Mouse (Mus musculus) layer of hippocampus, adult 9-11 months (tissue): ENCODE results near the gene Usp2.

ENCODE experiments used
- DNase-seq: peaks from one replicate; pipeline ENCODE4 v3.0.0; 2022

Usp2 gene

GRCm38 (mm10) chr9:44047071-44047470 is 19.8 kb upstream of the Usp2 start:
- DNase-seq: no peak

DNA sequence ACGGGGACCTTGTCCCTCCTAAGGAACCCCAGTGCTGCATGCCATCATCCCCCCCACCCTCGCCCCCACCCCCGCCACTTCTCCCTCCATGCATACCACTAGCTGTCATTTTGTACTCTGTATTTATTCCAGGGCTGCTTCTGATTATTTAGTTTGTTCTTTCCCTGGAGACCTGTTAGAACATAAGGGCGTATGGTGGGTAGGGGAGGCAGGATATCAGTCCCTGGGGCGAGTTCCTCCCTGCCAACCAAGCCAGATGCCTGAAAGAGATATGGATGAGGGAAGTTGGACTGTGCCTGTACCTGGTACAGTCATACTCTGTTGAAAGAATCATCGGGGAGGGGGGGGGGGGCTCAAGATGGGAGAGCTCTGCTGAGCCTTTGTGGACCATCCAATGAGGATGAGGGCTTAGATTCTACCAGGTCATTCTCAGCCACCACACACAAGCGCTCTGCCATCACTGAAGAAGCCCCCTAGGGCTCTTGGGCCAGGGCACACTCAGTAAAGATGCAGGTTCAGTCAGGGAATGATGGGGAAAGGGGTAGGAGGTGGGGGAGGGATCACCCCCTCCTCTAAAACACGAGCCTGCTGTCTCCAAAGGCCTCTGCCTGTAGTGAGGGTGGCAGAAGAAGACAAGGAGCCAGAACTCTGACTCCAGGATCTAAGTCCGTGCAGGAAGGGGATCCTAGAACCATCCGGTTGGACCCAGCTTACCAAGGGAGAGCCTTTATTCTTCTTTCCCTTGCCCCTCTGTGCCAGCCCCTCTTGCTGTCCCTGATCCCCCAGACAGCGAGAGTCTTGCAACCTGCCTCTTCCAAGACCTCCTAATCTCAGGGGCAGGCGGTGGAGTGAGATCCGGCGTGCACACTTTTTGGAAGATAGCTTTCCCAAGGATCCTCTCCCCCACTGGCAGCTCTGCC is 19.0 kb upstream of the Usp2 start:
- DNase-seq: peak; percentile 98

DNA sequence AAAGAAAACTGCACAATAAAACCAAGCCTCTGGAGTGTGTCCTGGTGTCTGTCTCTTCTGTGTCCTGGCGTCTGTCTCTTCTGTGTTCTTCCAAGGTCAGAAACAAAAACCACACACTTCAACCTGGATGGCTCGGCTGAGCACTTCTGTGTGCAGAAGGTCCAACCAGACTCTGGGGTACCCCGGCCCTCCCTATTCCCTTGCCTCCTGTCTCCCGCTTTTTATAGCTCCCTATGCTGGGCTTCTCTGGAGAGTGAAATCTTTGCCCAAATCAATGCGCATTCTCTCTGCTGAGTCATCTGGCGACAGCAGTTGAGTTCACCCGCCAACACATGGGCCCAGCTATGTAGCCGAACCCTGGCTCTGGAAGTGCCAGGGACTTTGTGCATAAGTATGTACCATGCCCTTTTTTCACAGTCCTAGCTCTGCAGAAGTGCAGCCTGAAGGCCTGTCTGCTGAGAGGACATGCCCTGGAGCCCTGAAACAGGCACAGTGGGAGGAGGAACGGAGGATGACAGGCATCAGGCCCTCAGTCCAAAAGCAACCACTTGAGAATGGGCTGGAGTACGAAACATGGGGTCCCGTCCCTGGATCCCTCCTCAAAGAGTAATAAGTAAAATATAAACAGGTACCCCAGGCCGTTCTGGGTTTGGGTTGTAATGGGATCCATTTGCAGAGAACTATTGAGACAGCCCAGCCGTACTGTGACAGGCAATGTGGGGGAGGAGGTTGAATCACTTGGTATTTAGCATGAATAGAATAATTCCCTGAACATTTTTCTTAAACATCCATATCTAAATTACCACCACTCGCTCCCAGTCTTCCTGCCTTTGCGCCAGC is 18.1 kb upstream of the Usp2 start:
- DNase-seq: peak; percentile 100

DNA sequence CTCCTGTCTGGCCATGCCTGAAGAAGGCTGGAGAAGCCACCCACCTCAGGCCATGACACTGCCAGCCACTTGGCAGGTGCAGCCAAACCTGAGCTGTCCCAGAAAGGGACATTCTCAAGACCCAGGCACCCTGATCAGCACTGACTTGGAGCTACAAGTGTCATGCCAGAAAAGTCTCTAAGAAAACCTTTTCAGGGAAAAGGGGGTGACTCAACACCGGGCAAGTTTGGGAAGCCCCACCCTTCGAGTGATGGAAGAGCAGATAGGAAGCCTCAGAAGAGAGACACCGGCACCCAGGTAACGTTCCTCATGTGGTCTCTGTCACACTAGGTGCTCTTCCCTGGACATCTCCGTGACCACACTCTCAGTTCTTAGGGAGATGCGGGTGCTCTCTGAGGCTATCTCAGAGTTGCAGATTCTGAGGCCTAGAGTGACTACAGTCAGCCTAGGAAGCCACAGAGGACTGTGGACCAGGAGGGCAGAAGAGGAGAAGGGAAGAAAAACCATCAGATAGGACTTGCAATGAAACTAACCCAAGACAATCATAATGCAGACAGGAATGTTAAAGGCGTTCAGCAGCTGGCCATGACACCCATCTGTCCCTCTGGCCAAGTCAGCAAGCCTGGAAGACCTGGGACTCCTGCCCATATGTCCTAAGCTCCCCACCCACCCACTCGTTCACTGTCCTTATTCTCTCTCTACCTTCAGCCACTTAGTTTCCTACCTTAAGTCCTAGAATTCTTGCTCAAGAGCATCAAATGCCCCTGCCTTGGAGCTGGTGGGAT is 17.2 kb upstream of the Usp2 start:
- peak; percentile 98 for DNase-seq

DNA sequence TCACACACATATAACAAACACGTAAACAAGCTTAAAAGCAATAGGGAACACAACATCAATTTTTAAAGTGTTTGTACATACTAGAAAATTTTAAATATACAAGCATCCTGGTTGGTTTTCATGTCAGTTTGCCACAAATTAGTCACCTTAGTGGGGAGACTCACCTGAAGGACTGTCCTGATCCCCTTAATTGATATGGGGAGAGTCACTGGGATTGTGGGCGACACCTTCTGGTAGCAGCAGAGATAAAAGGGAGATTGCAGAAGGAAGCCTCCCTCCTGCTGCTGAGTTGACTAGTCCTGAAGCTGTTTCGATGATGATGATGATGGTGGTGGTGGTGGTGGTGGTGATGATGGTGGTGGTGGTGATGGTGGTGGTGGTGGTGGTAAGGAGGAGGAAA is 14.0 kb upstream of the Usp2 start:
- DNase-seq: no peak

- DNase-seq: no peak
Measured at GRCm38 (mm10) chr9:44053936-44054335, 12.9 kb upstream of the Usp2 start.

DNA sequence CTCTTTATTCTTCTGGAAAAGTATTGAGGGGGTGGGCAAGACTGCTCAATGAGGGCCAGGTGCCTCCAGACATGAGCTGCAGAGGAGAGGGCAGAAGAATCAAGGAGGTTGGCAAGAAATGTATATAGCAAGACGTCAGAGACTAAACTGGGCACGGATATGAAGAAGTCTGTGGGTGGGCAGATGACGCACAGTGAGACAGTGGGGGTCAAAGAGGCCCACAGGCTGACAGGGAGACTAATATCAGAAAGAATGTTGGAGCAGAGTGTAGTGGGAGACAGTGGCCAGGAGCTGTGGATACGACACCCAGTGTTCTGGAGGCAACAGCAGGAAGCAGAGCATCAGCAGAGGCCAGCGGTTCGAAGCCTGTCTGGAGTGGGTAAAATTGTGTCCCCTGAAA is 8.2 kb upstream of the Usp2 start:
- DNase-seq: no peak

- no peak for DNase-seq
Measured at GRCm38 (mm10) chr9:44065177-44065576, 1.6 kb upstream of the Usp2 start.

DNA sequence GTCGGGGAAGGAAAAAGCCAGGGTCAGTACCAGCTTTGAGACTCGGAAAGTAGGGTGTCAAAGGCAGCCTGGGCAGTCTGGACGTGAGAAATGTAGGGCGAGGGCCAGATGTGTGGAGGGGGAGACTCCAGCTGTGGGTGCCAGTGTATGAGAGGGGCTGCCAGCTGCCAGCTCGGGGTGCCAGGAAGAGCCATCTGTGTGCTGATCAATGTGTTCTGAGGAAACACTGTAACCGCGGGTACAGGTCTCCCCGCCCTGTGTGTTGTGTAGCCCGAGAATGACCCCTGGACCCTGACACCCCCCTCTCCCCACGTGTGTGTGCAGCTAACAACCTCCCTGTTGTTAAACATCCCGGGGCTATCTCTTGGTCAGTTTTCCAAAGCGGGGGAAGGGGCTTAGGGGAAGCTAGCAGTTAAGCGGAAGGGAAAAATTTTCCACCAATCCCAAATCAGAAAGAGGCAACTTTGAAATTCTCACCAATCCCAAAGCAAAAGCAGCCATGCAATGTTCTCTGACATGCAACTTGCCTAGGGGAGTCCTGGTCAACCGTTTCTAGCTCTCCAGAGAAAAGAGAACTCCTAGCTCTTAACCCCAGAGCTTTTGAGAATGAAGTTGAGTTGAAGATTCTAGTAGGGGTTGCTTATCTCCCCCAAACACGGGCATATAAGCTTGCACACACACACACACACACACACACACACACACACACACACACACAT is 579 bp downstream of the Usp2 start:
- no peak for DNase-seq

GRCm38 (mm10) chr9:44067960-44068330 is 1.1 kb downstream of the Usp2 start:
- no peak for DNase-seq

GRCm38 (mm10) chr9:44069252-44069651 is 2.4 kb downstream of the Usp2 start:
- no peak for DNase-seq

DNA sequence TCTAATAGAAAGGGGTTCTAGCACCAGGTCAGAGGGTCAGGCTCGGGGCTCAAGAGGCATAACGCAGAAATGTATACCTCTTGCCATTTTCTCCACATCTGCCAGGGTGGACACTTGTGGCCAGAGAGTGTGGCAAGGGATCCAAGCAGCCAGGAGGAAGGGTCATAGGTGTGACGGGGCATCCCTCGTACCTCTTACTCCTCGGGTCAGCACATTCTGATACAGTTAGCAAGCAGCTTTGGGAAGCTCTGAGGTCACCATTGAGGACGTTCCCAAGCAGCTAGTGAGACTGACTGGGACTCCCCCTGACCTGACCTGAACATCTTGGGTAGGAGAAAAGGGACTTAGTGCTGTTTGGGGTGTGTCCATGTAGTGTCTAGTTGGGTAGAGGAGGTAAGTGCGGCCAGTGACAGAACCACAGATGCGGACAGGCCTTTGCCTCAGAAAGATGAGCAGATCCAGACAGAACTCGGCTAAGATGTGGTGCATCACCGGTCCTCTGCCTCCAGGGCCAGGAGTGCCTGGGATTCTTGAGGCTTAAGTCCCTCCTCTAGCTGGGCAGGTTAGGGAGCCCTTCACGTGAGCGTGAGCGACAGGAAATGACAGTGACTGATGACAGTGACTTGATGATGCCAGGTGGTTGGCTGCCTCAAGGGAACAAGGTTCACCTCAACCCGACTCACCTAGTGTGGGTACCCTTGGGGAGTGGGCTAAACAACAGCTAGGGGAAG is 3.5 kb downstream of the Usp2 start:
- DNase-seq: no peak

GRCm38 (mm10) chr9:44070844-44071231 is 4.0 kb downstream of the Usp2 start:
- DNase-seq: no peak

DNA sequence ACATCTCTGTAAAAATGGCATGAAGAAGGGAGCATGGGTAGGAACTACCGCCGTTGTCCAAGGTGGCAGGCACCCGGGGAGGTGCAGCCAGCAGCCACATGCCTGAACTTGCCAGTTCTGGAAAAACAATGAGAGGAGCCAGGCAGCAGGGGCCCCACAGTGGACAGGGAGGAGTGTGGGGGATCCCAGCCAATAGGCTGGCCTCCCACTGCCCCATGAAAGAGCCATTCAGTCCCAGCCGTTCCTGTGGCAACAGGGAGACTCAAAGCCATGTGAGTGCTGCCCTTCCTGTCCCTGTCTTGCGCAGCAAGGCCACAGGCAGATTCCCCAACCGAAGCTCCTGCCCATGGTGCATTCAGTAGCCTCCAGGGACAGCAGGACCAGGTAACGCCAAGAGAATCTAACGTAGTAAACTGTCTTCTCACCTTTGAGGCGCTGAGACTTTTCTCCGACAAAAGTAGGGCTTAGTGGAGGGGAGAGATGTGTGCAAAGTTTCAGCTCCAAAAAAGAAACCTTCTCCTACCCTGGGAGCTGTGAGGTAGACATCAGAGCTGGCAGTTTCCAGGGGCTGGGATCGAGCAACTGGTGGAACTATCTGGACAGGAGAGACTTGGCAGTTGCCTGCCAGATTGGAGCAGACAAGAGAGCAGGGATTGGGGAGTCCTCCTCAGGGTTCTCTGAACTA is 5.2 kb downstream of the Usp2 start:
- DNase-seq: peak; percentile 87

DNA sequence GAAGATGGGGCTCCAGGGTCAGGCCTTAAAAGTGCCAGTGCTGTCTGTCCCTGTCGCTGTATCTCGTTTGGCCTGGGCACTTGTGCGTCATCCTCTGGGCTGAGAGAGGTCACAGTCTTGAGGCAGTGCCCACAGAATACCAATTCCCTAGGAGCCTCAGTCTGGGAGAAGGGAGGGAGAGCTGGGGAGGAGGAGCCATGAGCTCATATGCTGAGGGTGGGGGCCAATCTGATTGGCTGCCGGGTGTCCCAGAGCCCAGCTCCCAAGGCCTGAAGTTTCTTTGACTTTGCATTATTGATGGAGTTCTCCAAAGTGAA is 5.7 kb downstream of the Usp2 start:
- DNase-seq: peak; percentile 70

GRCm38 (mm10) chr9:44073115-44073514 is 6.3 kb downstream of the Usp2 start:
- DNase-seq: no peak

GRCm38 (mm10) chr9:44074395-44075275 is 7.8 kb downstream of the Usp2 start:
- peak; percentile 45 for DNase-seq

GRCm38 (mm10) chr9:44075276-44075995 is 8.6 kb downstream of the Usp2 start:
- DNase-seq: no peak

DNA sequence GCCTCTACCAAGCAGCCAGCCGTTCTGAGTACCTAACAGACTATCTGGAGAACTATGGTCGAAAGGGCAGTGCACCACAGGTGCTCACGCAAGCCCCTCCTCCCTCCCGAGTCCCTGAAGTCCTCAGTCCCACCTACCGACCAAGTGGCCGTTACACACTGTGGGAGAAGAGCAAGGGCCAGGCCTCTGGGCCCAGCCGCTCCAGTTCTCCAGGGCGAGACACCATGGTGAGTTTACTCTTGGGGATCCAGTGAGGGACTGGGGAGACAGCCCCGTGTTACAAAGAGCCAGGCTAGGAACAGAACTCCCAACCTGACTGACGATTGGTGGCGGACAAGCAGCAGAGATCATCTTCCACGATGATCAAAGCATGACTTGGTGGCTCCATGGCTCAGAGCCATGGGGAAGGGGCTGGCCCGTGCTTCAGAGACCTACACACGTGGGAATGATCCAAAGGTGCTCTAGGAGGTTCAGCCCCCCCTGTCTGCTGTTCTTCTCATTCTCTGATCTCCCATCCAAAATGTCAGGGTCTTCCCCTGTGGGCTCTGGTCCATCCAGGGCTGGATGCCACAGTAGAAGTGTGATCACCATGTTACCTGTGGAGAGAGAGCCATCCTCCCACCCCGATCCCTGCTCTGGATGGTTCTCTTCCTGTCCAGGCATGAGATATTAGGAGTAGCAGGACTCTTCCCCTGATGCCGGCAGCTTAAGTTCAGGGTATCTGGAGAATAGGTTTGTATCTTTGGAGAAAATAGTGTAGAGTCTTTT is 9.4 kb downstream of the Usp2 start:
- DNase-seq: no peak
